Mouse (Mus musculus): ENCODE measurements around the gene Omg. TPM values are rescaled to one million over a fixed set of nuclear protein-coding genes. Genes with fewer than 3 reads are reported as not detected.

Gene Omg
- total RNA-seq, 2 experiments from 2014 or later: not detected

- intact Hi-C loops (cut with DNase I): no loop called here
Observed at GRCm38 (mm10) chr11:79519299-79519698, 15.4 kb upstream of the Omg start.

GRCm38 (mm10) chr11:79515798-79516197, 11.9 kb upstream of the Omg start:
- DNase-seq: no peak
- intact Hi-C loops (cut with DNase I): no loop called here

More at GRCm38 (mm10) chr11:79519299-79519698, 15.4 kb upstream of the Omg start:
- DNase-seq: no peak

GRCm38 (mm10) chr11:79515331-79515730, 11.4 kb upstream of the Omg start:
- intact Hi-C loops (cut with DNase I): no loop called here
- no peak for DNase-seq

- DNase-seq: no peak
- intact Hi-C loops (cut with DNase I): no loop called here
Observed at GRCm38 (mm10) chr11:79511970-79512369, 8.1 kb upstream of the Omg start.

- intact Hi-C loops (cut with DNase I): no loop called here
- no peak for DNase-seq
Observed at GRCm38 (mm10) chr11:79504506-79504905, 622 bp upstream of the Omg start.

- no peak for DNase-seq
- intact Hi-C loops (cut with DNase I): no loop called here
Observed at GRCm38 (mm10) chr11:79502917-79503316, 967 bp downstream of the Omg start.

- no peak for DNase-seq
- intact Hi-C loops (cut with DNase I): no loop called here
Observed at GRCm38 (mm10) chr11:79494976-79495800, 8.7 kb downstream of the Omg start.

- no peak for DNase-seq
- intact Hi-C loops (cut with DNase I): loop anchor here (5.0 kb wide), 1 partner anchor 93 kb away; no protein-coding TSS in a partner anchor
Observed at GRCm38 (mm10) chr11:79484721-79485120, 19.2 kb downstream of the Omg start.

- intact Hi-C loops (cut with DNase I): loop anchor here (5.0 kb wide), 1 partner anchor 93 kb away; no protein-coding TSS in a partner anchor
- no peak for DNase-seq
Observed at GRCm38 (mm10) chr11:79483876-79484528, 19.9 kb downstream of the Omg start.

- no peak for DNase-seq
- intact Hi-C loops (cut with DNase I): loop anchor here (5.0 kb wide), 1 partner anchor 94 kb away; no protein-coding TSS in a partner anchor
Observed at GRCm38 (mm10) chr11:79483392-79483791, 20.5 kb downstream of the Omg start.

GRCm38 (mm10) chr11:79468097-79468496, 35.8 kb downstream of the Omg start:
- intact Hi-C loops (cut with DNase I): no loop called here

GRCm38 (mm10) chr11:79460756-79461450, 43.0 kb downstream of the Omg start:
- intact Hi-C loops (cut with DNase I): no loop called here
- no peak for DNase-seq

More at GRCm38 (mm10) chr11:79468097-79468496, 35.8 kb downstream of the Omg start:
- DNase-seq: no peak

GRCm38 (mm10) chr11:79459846-79460245, 44.0 kb downstream of the Omg start:
- intact Hi-C loops (cut with DNase I): no loop called here

GRCm38 (mm10) chr11:79457928-79458327, 46.0 kb downstream of the Omg start:
- no peak for DNase-seq
- intact Hi-C loops (cut with DNase I): no loop called here

More at GRCm38 (mm10) chr11:79459846-79460245, 44.0 kb downstream of the Omg start:
- DNase-seq: no peak

GRCm38 (mm10) chr11:79452966-79453365, 50.9 kb downstream of the Omg start:
- intact Hi-C loops (cut with DNase I): no loop called here
- no peak for DNase-seq

Other genes starting within 250 kb of the Omg start
- gene Wsb1, start 249.4 kb downstream of the Omg start, total RNA-seq (2021): 1 to 10 TPM; 6.7 to 6.9 TPM
- gene Gm9964, start 207.2 kb downstream of the Omg start, total RNA-seq (2021): not detected
- gene Nf1, start 164.4 kb downstream of the Omg start, total RNA-seq (2021): 10 to 100 TPM; 16.4 to 17.1 TPM
- gene Evi2b, start 19.7 kb upstream of the Omg start, total RNA-seq (2021): under 1 TPM; 0.76 to 0.87 TPM
- under 1 TPM in 1 of 2 experiments, not detected in 1; 0.08 TPM for gene Evi2, start 26.5 kb upstream of the Omg start, total RNA-seq (2021)
- 1 to 10 TPM; 3.7 to 4.0 TPM for gene Evi2a, start 26.5 kb upstream of the Omg start, total RNA-seq (2021)
- under 1 TPM; 0.44 to 0.77 TPM for gene Rab11fip4, start 87.1 kb upstream of the Omg start, total RNA-seq (2021)